Mouse (Mus musculus) forebrain, embryonic 16.5 days (tissue): ENCODE measurements at regions not wholly inside any gene's neighbourhood (a gene's known extent, or its start where the extent isn't known, plus 50 kb on each side); places are given as distances from the start of the nearest gene placed in this dataset.

Experiments used
- ATAC-seq: fragments of 200-750 bp; cut with Nextera tagmentation; 2 replicates; pipeline ENCODE4 v1.8.0; 2017; ENCODE audit warnings: mild to moderate bottlenecking, moderate library complexity
- H3K27ac ChIP-seq: fragments of 300-500 bp; sonication (generic); 2 replicates; pipeline ENCODE4 v1.5.1; 2014; ENCODE audit warnings: low read length, control low read depth
- H3K27me3 ChIP-seq: fragments of 300-500 bp; sonication (generic); replicated peaks from 2 replicates; pipeline ENCODE4 v1.6.1; 2014; ENCODE audit warnings: low read length; ENCODE audit not compliant: control insufficient read depth, insufficient read depth
- H3K36me3 ChIP-seq: fragments of 300-500 bp; sonication (generic); 2 replicates; pipeline ENCODE4 v1.6.1; 2014; ENCODE audit not compliant: control insufficient read depth, insufficient read depth
- H3K4me1 ChIP-seq: fragments of 300-500 bp; sonication (generic); replicated peaks from 2 replicates; pipeline ENCODE4 v1.6.1; 2014; ENCODE audit warnings: low read length; ENCODE audit not compliant: control insufficient read depth, insufficient read depth
- H3K4me2 ChIP-seq: fragments of 300-500 bp; sonication (generic); 2 replicates; pipeline ENCODE4 v1.6.1; 2014; ENCODE audit warnings: mild to moderate bottlenecking, low read length, control low read depth
- H3K4me3 ChIP-seq: fragments of 300-500 bp; sonication (generic); replicated peaks from 2 replicates; pipeline ENCODE4 v1.5.1; 2014; ENCODE audit warnings: mild to moderate bottlenecking, low read length, control low read depth
- H3K9ac ChIP-seq: fragments of 300-500 bp; sonication (generic); replicated peaks from 2 replicates; pipeline ENCODE4 v1.6.1; 2014; ENCODE audit warnings: low read depth, low read length, control low read depth
- H3K9me3 ChIP-seq: fragments of 300-500 bp; sonication (generic); 2 replicates; pipeline ENCODE4 v1.6.1; 2016; ENCODE audit warnings: low read length; ENCODE audit not compliant: control insufficient read depth
- WGBS: fragments of 180-500 bp; shearing (Covaris S2); extraction: QIAGEN DNeasy Blood & Tissue Kit; methylation state at CpG from one replicate; pipeline ENCODE4 v1.1.7; 2014; 5-methylcytosine and 5-hydroxymethylcytosine counted together

- Histone ChIP-seq H3K4me2 (no peak overlapping the region), H3K27ac (no peak overlapping the region), H3K4me3 (no peak overlapping the region), H3K9me3 (no peaks in the 10 kb centered on the region), H3K36me3 (no peaks in the 10 kb centered on the region), H3K4me1 (no peaks in the 10 kb centered on the region; the same call in 1 of the 2 replicates), H3K27me3 (no peaks in the 10 kb centered on the region), H3K9ac (no peak overlapping the region)
- WGBS, result 36% methylated on average over 4 of the region's 4 CpGs
- peak; percentile 87 for ATAC-seq
Measured at GRCm38 (mm10) chr10:98749584-98749947, 164.6 kb upstream of the Atp2b1 start.

- WGBS, result 52% methylated on average over 11 of the region's 11 CpGs
- Histone ChIP-seq H3K27me3 (no peaks in the 10 kb centered on the region), H3K27ac (no peak overlapping the region), H3K9ac (no peak overlapping the region), H3K4me2 (no peak overlapping the region), H3K9me3 (no peaks in the 10 kb centered on the region), H3K4me3 (no peak overlapping the region), H3K36me3 (no peaks in the 10 kb centered on the region), H3K4me1 (no peaks in the 10 kb centered on the region; the same call in 1 of the 2 replicates)
- peak; percentile 21; the same call in 1 of the 2 replicates for ATAC-seq
Measured at GRCm38 (mm10) chr10:98751376-98752058, 162.7 kb upstream of the Atp2b1 start.

- H3K36me3 ChIP-seq, result no peaks in the 10 kb centered on the region
- H3K4me1 ChIP-seq, result no peaks in the 10 kb centered on the region
- no peak overlapping the region for H3K9ac ChIP-seq
- H3K4me3 ChIP-seq, result no peak overlapping the region
- H3K27ac ChIP-seq, result no peak overlapping the region
- ATAC-seq, result no peak
- H3K27me3 ChIP-seq, result no peaks in the 10 kb centered on the region
- H3K4me2 ChIP-seq, result no peak overlapping the region
- 0 out of 2 replicates have a peak, but pooled peaks cover 2% of the 10 kb centered on the region for H3K9me3 ChIP-seq
Measured at GRCm38 (mm10) chr10:98761080-98761479, 153.1 kb upstream of the Atp2b1 start.

GRCm38 (mm10) chr10:98765786-98766419 is 148.3 kb upstream of the Atp2b1 start:
- Histone ChIP-seq H3K4me1 (no peaks in the 10 kb centered on the region), H3K36me3 (no peaks in the 10 kb centered on the region), H3K27me3 (no peaks in the 10 kb centered on the region), H3K27ac (no peak overlapping the region), H3K4me2 (no peak overlapping the region), H3K9ac (no peak overlapping the region), H3K4me3 (no peak overlapping the region), H3K9me3 (0 out of 2 replicates have a peak, but pooled peaks cover 2% of the 10 kb centered on the region)
- WGBS, result 71% methylated on average over 11 of the region's 11 CpGs
- ATAC-seq, result no peak

- Histone ChIP-seq H3K4me2 (no peak overlapping the region), H3K9ac (no peak overlapping the region), H3K27me3 (no peaks in the 10 kb centered on the region), H3K4me3 (no peak overlapping the region), H3K27ac (no peak overlapping the region), H3K4me1 (no peaks in the 10 kb centered on the region), H3K9me3 (no peaks in the 10 kb centered on the region), H3K36me3 (no peaks in the 10 kb centered on the region)
- WGBS, result 91% methylated on average over 1 of the region's 1 CpGs
- ATAC-seq, result no peak
Measured at GRCm38 (mm10) chr10:98779783-98780182, 134.4 kb upstream of the Atp2b1 start.

- Histone ChIP-seq H3K27me3 (no peaks in the 10 kb centered on the region), H3K4me2 (no peak overlapping the region), H3K9me3 (no peaks in the 10 kb centered on the region), H3K36me3 (no peaks in the 10 kb centered on the region), H3K27ac (no peak overlapping the region), H3K4me1 (no peaks in the 10 kb centered on the region), H3K4me3 (no peak overlapping the region), H3K9ac (no peak overlapping the region)
- 89% methylated on average over 5 of the region's 5 CpGs for WGBS
- ATAC-seq, result no peak
Measured at GRCm38 (mm10) chr10:98780938-98781337, 133.3 kb upstream of the Atp2b1 start.

GRCm38 (mm10) chr10:98781888-98782351 is 132.3 kb upstream of the Atp2b1 start:
- Histone ChIP-seq H3K9ac (no peak overlapping the region), H3K4me1 (no peaks in the 10 kb centered on the region), H3K27ac (no peak overlapping the region), H3K36me3 (no peaks in the 10 kb centered on the region), H3K9me3 (no peaks in the 10 kb centered on the region), H3K4me2 (no peak overlapping the region), H3K4me3 (no peak overlapping the region), H3K27me3 (no peaks in the 10 kb centered on the region)
- 26% methylated on average over 3 of the region's 3 CpGs for WGBS
- ATAC-seq, result no peak

- no peak overlapping the region for H3K27ac ChIP-seq
- no peak for ATAC-seq
- 91% methylated on average over 1 of the region's 1 CpGs for WGBS
- no peaks in the 10 kb centered on the region for H3K4me1 ChIP-seq
- no peak overlapping the region for H3K9ac ChIP-seq
- H3K9me3 ChIP-seq, result no peaks in the 10 kb centered on the region
- no peak overlapping the region for H3K4me3 ChIP-seq
- no peaks in the 10 kb centered on the region for H3K27me3 ChIP-seq
- H3K36me3 ChIP-seq, result no peaks in the 10 kb centered on the region
- H3K4me2 ChIP-seq, result no peak overlapping the region
Measured at GRCm38 (mm10) chr10:98785411-98785810, 128.8 kb upstream of the Atp2b1 start.

- Histone ChIP-seq H3K27me3 (no peaks in the 10 kb centered on the region), H3K9me3 (no peaks in the 10 kb centered on the region), H3K4me1 (no peaks in the 10 kb centered on the region), H3K36me3 (no peaks in the 10 kb centered on the region), H3K4me3 (no peak overlapping the region), H3K4me2 (no peak overlapping the region), H3K9ac (no peak overlapping the region), H3K27ac (no peak overlapping the region)
- WGBS, result 83% methylated on average over 4 of the region's 4 CpGs
- no peak for ATAC-seq
Measured at GRCm38 (mm10) chr10:98786089-98786488, 128.1 kb upstream of the Atp2b1 start.
